Mouse (Mus musculus): ENCODE data around the gene Stk32b.

GRCm38 (mm10) chr5:37743889-37744707, 27.1 kb upstream of the Stk32b start:
- TF ChIP-seq CTCF (IDR thresholded peaks at IDR 0.05; ENCODE audit: low read depth, low read length) (no peak), POLR2AphosphoS5 (IDR thresholded peaks at IDR 0.05; ENCODE audit: insufficient replicate concordance, low read depth, low read length) (no peak), GATA1 (IDR thresholded peaks at IDR 0.05; ENCODE audit: borderline replicate concordance, low read length) (no peak), GATA2 (IDR thresholded peaks at IDR 0.05; ENCODE audit: borderline replicate concordance, low read depth, low read length) (no peak)
